Mouse (Mus musculus): Measurements from ENCODE around the gene Gpr174. TPM values are rescaled to one million over a fixed set of nuclear protein-coding genes. Genes with fewer than 3 reads are reported as not detected.

The Gpr174 gene
- polyA plus RNA-seq, 1 experiment from 2014 or later, result not detected

DNA sequence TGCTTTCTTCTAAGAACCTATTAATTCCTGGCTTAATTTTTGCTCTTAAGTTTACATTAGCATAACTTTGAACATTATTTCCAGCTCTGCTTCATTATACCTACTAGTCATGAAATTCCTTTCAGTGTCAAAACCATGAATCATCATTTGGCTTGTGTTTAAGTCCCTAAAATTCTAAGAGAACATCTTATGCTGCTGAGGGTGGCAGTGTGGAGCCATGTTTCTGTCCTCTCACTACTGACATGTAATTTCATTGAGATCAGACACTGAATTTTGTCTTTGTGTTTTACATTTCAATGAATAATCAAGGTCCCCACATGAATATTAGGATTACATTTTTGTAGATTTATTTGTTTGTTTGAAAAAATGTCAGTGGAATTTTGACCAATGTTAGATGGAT, 50.8 kb downstream of the Gpr174 start:
- Histone ChIP-seq H3K4me2 (no peak overlapping the region), H3K4me3 (no peak overlapping the region), H3K27ac (replicated peaks) (no peak overlapping the region), H3K27me3 (replicated peaks) (no peaks in the 10 kb centered on the region), H3K4me1 (no peaks in the 10 kb centered on the region), H3K36me3 (no peaks in the 10 kb centered on the region), H3K9me3 (no peaks in the 10 kb centered on the region), H3K9ac (no peak overlapping the region)
- ATAC-seq (ENCODE audit: extremely low read depth, insufficient number of reproducible peaks, low FRiP score, low TSS enrichment), result no peak

DNA sequence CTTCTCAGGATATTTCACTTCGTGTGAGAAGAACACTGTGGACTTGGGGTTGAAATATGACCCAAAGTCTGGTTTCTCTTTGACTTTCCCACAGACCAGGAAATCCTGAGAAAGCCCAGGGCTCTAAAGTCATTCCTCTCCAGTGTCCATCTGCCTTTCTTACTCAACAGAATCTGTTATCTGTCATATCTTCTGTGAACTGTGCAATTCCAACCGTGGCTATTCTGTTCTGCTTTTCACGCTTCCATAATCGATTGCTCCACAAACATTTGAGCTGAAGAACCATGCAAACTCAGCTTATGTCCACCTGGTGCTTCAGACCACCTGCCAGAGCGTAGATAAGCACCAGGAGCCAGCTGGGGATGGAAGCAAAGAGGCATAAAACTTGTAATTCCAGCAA, 56.9 kb downstream of the Gpr174 start:
- no peak overlapping the region for H3K9ac ChIP-seq
- 55% methylated on average over 5 of the region's 5 CpGs for WGBS
- no peaks in the 10 kb centered on the region for H3K27me3 ChIP-seq (replicated peaks)
- H3K4me2 ChIP-seq, result no peak overlapping the region
- H3K4me3 ChIP-seq, result no peak overlapping the region
- H3K9me3 ChIP-seq, result no peaks in the 10 kb centered on the region
- H3K27ac ChIP-seq (replicated peaks), result no peak overlapping the region
- H3K4me1 ChIP-seq, result no peaks in the 10 kb centered on the region
- no peaks in the 10 kb centered on the region for H3K36me3 ChIP-seq
- no peak for ATAC-seq (ENCODE audit: extremely low read depth, insufficient number of reproducible peaks, low FRiP score, low TSS enrichment)

DNA sequence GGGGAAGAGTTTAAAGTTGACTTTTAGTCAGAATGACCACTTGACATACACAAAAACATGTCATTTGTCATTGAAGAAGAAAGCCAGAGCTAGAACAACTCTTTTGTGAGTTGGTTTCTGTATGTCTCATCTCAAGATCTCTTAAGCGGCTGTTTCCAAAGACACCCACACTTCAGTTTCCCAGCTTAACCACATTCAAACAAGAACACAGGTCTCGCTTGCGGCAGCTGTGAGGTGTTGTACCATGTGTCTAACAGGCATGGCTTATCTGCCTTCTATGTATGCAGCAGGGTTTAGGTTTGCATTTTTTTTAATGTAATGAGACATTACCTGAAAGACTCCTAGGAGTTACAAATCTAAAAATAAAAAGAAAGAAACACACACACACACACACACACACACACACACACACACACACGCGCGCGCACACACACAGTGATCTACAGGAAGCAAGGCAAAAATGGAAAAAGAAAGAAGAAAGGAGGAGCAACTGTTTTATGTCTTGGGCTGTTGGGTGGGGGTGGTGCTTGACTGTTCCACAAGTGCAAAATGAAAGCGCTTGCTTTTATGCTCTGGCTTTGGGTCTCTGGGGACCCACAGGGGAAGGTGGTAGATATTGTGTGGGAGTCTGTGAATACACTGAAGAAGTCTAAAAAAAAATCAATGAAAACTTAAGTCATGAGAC, 70.2 kb downstream of the Gpr174 start:
- no peaks in the 10 kb centered on the region for H3K4me1 ChIP-seq
- H3K27me3 ChIP-seq (replicated peaks), result no peaks in the 10 kb centered on the region
- no peak for ATAC-seq (ENCODE audit: extremely low read depth, insufficient number of reproducible peaks, low FRiP score, low TSS enrichment)
- no peak overlapping the region for H3K27ac ChIP-seq (replicated peaks)
- no peaks in the 10 kb centered on the region for H3K9me3 ChIP-seq
- 53% methylated on average over 4 of the region's 8 CpGs for WGBS
- no peaks in the 10 kb centered on the region for H3K36me3 ChIP-seq
- H3K9ac ChIP-seq, result no peak overlapping the region
- no peak overlapping the region for H3K4me2 ChIP-seq
- no peak overlapping the region for H3K4me3 ChIP-seq

DNA sequence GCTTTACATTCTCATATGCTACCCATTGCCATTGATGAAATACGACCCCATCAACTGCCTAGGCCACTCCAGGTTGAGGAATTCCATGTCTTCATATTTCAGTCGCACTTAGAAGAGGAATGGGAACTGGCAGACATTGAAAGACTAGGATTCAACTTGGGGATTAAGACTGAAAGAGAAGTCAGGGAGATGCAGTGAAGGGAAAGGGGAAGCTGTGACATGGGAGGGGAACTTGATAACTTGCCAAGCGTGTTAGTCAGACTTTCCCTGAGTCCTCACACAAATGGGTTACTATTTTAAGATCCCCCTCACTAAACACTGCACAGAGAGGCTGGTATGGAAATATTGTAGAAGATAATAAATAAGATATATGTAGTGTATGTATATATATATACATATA, 74.2 kb downstream of the Gpr174 start:
- Histone ChIP-seq H3K4me2 (no peak overlapping the region), H3K4me1 (no peaks in the 10 kb centered on the region), H3K36me3 (no peaks in the 10 kb centered on the region), H3K4me3 (no peak overlapping the region), H3K27ac (replicated peaks) (no peak overlapping the region), H3K9me3 (no peaks in the 10 kb centered on the region), H3K27me3 (replicated peaks) (no peaks in the 10 kb centered on the region), H3K9ac (no peak overlapping the region)
- 44% methylated on average over 3 of the region's 3 CpGs for WGBS
- no peak for ATAC-seq (ENCODE audit: extremely low read depth, insufficient number of reproducible peaks, low FRiP score, low TSS enrichment)

DNA sequence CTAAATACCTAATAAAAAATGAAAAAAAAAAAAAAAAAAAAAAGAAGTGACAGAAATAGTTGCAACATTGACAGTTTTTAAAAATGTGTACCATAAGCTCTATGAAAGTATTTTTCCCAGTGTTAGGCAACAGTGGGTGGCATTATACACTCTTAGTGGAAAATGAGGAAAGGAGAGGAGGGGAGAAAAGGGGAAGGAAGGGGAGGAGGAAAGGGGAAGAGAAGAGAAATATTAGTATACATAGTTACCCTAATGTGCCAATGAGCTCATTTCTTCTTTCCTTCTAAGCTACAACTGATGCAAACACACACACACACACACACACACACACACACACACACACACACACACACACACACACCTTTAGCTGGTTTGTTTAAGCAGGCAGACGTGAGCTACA, 80.9 kb downstream of the Gpr174 start:
- Histone ChIP-seq H3K27me3 (replicated peaks) (no peaks in the 10 kb centered on the region), H3K4me2 (no peak overlapping the region), H3K36me3 (no peaks in the 10 kb centered on the region), H3K4me3 (no peak overlapping the region), H3K4me1 (no peaks in the 10 kb centered on the region), H3K9ac (no peak overlapping the region), H3K9me3 (no peaks in the 10 kb centered on the region), H3K27ac (replicated peaks) (no peak overlapping the region)
- ATAC-seq (ENCODE audit: extremely low read depth, insufficient number of reproducible peaks, low FRiP score, low TSS enrichment), result no peak
- 62% methylated on average over 1 of the region's 1 CpGs for WGBS

DNA sequence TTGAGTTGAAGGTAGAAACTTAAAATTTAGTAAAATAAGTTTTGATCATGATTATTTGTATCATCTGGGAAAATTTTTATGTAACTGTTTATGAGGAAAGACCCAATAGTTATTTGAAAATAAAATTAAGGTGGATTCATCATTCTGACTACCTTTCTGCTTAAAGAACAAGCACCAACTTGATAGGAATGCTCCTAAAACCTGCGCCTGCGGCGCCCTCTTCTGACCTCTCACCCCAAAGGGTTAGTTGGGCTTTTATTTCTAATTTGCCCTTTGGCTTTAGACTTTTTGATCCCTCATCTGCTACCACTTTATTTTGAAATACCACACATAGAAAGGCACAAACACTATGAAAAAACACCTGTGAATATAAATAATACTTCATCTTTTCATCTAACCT, 86.3 kb downstream of the Gpr174 start:
- Histone ChIP-seq H3K4me1 (no peaks in the 10 kb centered on the region), H3K4me2 (no peak overlapping the region), H3K36me3 (no peaks in the 10 kb centered on the region), H3K4me3 (no peak overlapping the region), H3K27ac (replicated peaks) (no peak overlapping the region), H3K27me3 (replicated peaks) (no peaks in the 10 kb centered on the region), H3K9ac (no peak overlapping the region), H3K9me3 (no peaks in the 10 kb centered on the region)
- 48% methylated on average over 3 of the region's 3 CpGs for WGBS
- ATAC-seq (ENCODE audit: extremely low read depth, insufficient number of reproducible peaks, low FRiP score, low TSS enrichment), result no peak

Other genes starting within 250 kb of the Gpr174 start
- gene P2ry10, start 167.4 kb upstream of the Gpr174 start, polyA plus RNA-seq (2015; fragmentation: Nextera tagmentation; extraction: Ambion mirVana), result not detected in 2 replicates
- gene P2ry10b, start 107.0 kb upstream of the Gpr174 start, polyA plus RNA-seq (2015; fragmentation: Nextera tagmentation; extraction: Ambion mirVana), result 0.53 and 0.66 TPM in 2 replicates
- 398 and 429 TPM in 2 replicates for gene Itm2a, start 147.5 kb downstream of the Gpr174 start, polyA plus RNA-seq (2015; fragmentation: Nextera tagmentation; extraction: Ambion mirVana)